Mouse (Mus musculus) cerebellum, adult 2 months (tissue): ENCODE results near the gene Dvl1.

ENCODE experiments used
- CTCF ChIP-seq: fragments of 200-500 bp; IDR thresholded peaks from 2 replicates; pipeline ENCODE4 v1.5.1; 2011; ENCODE audit warnings: low read depth, mild to moderate bottlenecking, control low read depth, low read length, moderate library complexity, borderline replicate concordance; ENCODE audit not compliant: insufficient read depth
- POLR2A ChIP-seq: fragments of 200-500 bp; IDR thresholded peaks from 2 replicates; pipeline ENCODE4 v1.6.1; 2011; ENCODE audit warnings: low read length, control low read depth, borderline replicate concordance; ENCODE audit not compliant: insufficient read depth

- TF ChIP-seq CTCF (no peak), POLR2A (no peak)
These were observed 2.2 kb downstream of the Dvl1 start for GRCm38 (mm10) chr4:155849391-155849790.
